Mouse (Mus musculus) kidney, adult 9 months (tissue): ENCODE measurements around the gene Zhx3.

Experiments used
- DNase-seq: peaks from one replicate; pipeline ENCODE4 v3.0.0; 2022

The Zhx3 gene

DNA sequence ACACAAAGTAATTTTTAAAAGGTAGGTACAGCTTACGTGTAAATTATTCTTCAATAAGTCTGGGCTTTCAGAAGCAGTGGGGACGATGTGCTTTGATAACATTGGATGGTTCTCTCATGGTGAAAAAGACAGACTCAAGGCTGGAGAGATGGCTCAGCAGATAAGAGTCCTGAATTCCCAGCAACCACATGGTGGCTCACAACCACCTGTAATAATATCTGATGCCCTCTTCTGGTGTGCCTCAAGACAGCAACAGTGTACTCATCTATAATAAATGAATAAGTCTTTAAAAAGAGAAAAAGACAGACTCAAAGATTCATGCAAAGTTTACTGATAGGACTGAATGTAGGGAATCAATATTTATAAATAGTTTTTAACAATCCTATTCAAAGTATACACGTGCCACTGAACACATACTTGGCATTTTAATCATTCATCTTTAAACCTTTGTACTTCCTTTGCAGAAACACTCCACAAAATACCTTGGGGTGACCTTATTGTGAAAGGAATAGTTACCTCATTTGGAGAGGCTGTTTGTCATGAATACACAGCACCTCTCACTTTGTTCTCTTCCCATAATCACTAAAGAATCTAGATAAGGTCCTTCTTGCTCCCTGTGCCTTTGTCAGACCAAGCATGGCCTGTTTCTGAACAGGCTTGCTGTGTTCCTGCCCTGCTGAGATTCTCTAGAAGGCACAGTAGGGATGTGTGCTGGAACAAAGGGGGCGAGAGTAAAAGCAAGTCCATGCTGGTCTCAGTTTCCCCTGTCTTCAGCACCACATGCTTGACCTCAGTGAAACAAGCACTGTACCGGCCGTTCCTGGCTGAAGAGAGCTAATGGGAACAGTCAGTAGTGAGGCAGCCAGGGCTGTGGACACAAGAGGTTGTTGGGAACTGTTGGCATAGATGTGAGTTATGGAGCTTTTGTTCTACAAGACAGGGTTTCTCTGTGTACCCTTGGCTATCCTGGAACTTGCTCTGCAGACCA, 146.6 kb downstream of the Zhx3 start:
- DNase-seq, result no peak

DNA sequence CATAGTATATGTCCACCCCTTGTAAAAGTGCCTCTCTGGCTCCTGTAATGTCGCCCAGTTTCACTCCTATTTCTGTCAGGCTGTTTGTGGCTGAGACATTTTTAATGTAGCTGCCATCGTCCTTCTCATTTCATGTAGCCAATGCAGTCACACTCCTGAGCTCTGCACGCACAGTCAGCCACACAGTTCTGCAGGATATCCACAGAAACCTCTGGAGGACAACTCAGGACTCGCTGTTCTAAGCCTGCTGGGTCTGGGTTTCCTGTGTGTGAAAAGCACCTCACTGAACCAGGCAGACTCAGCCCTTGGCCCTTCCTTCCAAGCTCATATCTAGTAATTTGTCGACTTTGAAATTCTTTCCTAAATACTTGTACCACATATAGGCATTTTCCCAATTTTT, 148.3 kb downstream of the Zhx3 start:
- no peak for DNase-seq

GRCm38 (mm10) chr2:160723613-160724375, 149.0 kb downstream of the Zhx3 start:
- no peak for DNase-seq

- DNase-seq, result no peak
These were observed 150.1 kb downstream of the Zhx3 start for GRCm38 (mm10) chr2:160722714-160723113.

GRCm38 (mm10) chr2:160718811-160719210, 154.0 kb downstream of the Zhx3 start:
- no peak for DNase-seq

DNA sequence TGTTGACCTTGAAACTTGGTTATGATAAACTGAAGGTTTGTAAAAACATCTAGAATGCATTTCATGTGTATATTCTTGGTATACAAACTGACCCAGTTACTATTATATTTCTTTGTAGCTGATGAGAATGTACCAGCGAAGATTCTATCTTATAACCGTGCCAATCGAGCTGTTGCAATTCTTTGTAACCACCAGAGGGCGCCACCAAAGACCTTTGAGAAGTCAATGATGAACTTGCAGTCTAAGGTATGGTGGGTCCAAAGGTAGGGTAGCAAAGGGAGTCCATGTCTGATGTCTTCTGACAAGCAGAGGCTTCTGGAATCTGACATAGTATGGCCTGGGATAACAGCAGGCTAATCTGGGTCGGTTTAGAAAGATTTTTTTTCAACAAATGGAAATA, 155.5 kb downstream of the Zhx3 start:
- DNase-seq, result peak; percentile 63

DNA sequence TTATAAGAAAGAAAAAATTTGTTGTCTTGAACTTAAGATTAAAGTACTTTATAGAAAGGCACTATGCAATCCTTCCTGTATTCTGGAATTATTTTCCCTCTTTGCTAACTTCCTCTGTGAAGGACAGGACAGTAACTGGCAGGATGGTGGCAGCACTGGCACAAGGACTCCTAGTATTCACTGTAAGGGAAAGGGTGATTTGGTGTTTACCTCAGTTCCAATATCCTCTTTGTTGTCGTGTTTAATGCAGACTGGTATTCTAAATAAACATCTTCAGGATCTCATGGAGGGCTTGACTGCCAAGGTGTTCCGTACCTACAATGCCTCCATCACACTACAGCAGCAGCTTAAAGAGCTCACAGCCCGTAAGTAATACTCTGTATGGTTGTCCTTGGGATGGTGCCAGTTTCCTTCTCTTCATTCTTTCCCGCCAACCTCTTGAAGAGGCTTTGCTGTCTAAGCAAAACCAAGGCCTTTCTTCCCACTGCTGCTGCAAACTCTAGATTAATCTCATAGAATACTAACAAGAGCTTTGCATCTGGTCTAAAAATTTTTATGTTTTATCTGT, 157.3 kb downstream of the Zhx3 start:
- no peak for DNase-seq

- no peak for DNase-seq
These were observed 165.1 kb downstream of the Zhx3 start for GRCm38 (mm10) chr2:160707673-160708072.

- no peak for DNase-seq
These were observed 170.0 kb downstream of the Zhx3 start for GRCm38 (mm10) chr2:160702824-160703223.

DNA sequence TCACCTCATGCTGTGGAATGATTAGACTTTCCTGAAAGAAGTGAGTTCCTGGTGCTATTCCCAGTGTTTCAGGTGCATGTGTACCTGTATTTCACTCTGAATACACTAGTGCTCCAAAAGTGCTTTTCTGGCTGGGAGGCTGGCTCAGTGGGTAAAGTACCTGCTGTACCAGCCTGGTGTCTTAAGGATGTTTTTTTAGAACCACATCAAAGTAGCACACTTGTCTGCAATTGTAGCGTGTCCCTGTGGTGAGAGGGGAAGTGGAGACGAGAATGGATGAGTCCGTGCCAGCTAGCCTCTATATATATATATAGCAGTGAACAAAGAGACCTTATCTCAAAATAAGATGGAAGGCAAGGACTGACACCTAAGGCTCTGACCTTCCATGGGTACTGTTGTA, 171.2 kb downstream of the Zhx3 start:
- no peak for DNase-seq

DNA sequence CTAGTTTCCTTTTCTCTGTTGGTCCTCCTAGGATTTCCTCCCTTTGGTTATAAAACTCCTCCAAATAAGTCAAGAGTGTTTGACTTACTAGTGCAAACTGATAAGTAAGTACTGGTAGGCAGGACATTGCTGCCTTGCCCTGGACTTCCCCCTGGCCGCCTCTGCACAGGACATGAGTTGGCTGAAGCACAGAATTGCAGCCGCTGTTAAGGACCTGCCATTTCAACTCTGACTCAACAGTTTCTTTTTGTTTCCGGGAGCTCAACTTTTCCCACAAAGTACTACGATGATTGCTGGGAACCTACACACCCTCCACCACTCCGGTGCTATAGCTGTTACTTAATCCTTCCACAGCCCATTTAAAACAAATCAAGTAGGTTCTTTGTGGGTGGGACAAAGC, 172.5 kb downstream of the Zhx3 start:
- DNase-seq, result peak; percentile 47
